Mouse (Mus musculus) thymus, postnatal 36 days (tissue): ENCODE measurements around the gene Pax8.

Experiments used
- DNase-seq, 2 experiments: peaks; one replicate each; pipeline ENCODE4 v3.0.0; 2022; ENCODE audit warnings: mixed read lengths in 2 of 2

Gene Pax8

GRCm38 (mm10) chr2:24409166-24409565 lies 66.2 kb downstream of the Pax8 start:
- peak; percentile 66 for DNase-seq

- no peak for DNase-seq
Observed at GRCm38 (mm10) chr2:24407701-24408485, 67.5 kb downstream of the Pax8 start.

GRCm38 (mm10) chr2:24405345-24406012 lies 69.9 kb downstream of the Pax8 start:
- DNase-seq: peak; percentile 64

GRCm38 (mm10) chr2:24400711-24401110 lies 74.7 kb downstream of the Pax8 start:
- DNase-seq: no peak

GRCm38 (mm10) chr2:24397115-24397514 lies 78.3 kb downstream of the Pax8 start:
- DNase-seq: no peak

GRCm38 (mm10) chr2:24393251-24393650 lies 82.1 kb downstream of the Pax8 start:
- DNase-seq: no peak

GRCm38 (mm10) chr2:24387361-24388283 lies 87.8 kb downstream of the Pax8 start:
- DNase-seq: no peak

- DNase-seq: peak; percentile 30 to 36
Observed at GRCm38 (mm10) chr2:24386964-24387320, 88.5 kb downstream of the Pax8 start.

- peak; percentile 86 to 91 for DNase-seq
Observed at GRCm38 (mm10) chr2:24386158-24386963, 89.0 kb downstream of the Pax8 start.

GRCm38 (mm10) chr2:24385111-24385961 lies 90.1 kb downstream of the Pax8 start:
- DNase-seq: peak; percentile 81 to 89

- DNase-seq: no peak
Observed at GRCm38 (mm10) chr2:24384393-24384792, 91.0 kb downstream of the Pax8 start.

- no peak for DNase-seq
Observed at GRCm38 (mm10) chr2:24383636-24384035, 91.8 kb downstream of the Pax8 start.

GRCm38 (mm10) chr2:24382456-24383230 lies 92.8 kb downstream of the Pax8 start:
- peak; percentile 17 to 26 for DNase-seq

GRCm38 (mm10) chr2:24378747-24379450 lies 96.5 kb downstream of the Pax8 start:
- DNase-seq: no peak
